Mouse (Mus musculus) small intestine, adult 10 weeks (tissue): ENCODE measurements around the gene Elf4. TPM values are rescaled to one million over a fixed set of nuclear protein-coding genes. Genes with fewer than 3 reads are reported as not detected.

ENCODE experiments used
- polyA plus RNA-seq: library from polyadenylated mRNA; stranded (reverse); fragments of 350-450 nt; fragmentation: Illumina TruSeq; extraction: RNeasy Lipid Tissue Mini Kit (QIAGEN cat#74804); gene quantifications from one replicate; pipeline ENCODE4 v1.2.3, GENCODE M21; 2014; ENCODE audit warnings: low replicate concordance

The Elf4 gene
- polyA plus RNA-seq: 13.6 TPM

GRCm38 (mm10) chrX:48462754-48463507 lies at the start of gene Elf4:
Gene Elf4, minus strand, starts transcription at chrX:48463132.

Other genes starting within 250 kb of the Elf4 start
- 14.0 TPM for gene Utp14a, start 206.3 kb downstream of the Elf4 start, polyA plus RNA-seq
- 1.0 TPM for gene Bcorl1, start 121.8 kb downstream of the Elf4 start, polyA plus RNA-seq
- 139 TPM for gene Aifm1, start 50.4 kb upstream of the Elf4 start, polyA plus RNA-seq
- gene Rab33a, start 56.2 kb upstream of the Elf4 start, polyA plus RNA-seq: not detected
- gene Zfp280c, start 131.4 kb upstream of the Elf4 start, polyA plus RNA-seq: 23.6 TPM
- 12.1 TPM for gene Slc25a14, start 160.3 kb upstream of the Elf4 start, polyA plus RNA-seq
- 0.19 TPM for gene Gpr119, start 211.3 kb upstream of the Elf4 start, polyA plus RNA-seq
- 8.4 TPM for gene Rbmx2, start 231.9 kb upstream of the Elf4 start, polyA plus RNA-seq